Mouse (Mus musculus) right cerebral cortex, postnatal 14 days (tissue): ENCODE measurements around the gene Cntfr.

ENCODE experiments used
- DNase-seq: peaks from one replicate; pipeline ENCODE4 v3.0.0; 2022

Cntfr gene

DNA sequence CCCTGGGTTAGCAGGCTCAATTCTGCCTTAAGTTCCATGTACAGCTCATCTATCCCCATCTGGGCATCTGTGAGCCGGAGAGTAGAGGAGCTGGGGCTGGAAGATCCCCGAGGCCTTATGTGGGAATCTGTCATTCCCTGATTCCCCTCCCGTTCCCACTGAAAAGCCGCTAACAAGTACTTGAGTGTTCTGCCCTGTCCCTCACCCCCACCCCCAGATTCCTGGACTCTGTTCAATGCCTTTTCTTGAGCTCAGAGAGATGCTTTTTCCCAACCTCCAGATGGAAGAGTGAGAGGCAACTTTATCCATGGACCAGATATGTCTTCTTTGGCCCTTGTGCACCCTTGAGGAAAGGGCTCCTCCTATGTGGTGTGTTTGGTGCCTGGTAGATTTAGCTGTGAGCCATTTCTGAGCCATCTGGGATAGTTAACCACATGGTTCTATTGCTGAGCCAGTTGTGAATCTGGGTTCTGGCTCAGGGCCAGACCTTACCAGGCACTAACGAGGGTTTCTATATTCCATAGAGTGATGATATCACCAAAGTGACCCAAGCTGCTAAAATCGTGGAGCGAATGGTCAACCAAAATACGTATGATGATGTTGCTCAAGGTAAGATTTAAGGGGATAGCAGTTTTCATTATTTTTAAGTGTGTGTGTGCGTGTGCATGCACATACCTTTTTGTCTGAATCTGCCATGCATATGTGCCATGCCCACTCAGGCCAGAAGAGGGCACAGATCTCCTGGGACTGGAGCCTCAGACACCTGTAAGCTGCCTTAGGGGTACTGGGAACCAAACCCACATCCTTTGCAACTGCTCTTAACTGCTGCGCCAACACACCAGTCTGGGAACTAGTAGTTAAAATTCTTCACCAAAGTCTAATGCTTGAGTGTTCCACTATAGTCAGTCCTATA lies 87.0 kb downstream of the Cntfr start:
- DNase-seq, result no peak
